8 mouse cellular contexts compared by ENCODE assay signal in genomic region chr8:121650389-121651307, GRCm38 (mm10). TPM values are rescaled to one million over a fixed set of nuclear protein-coding genes. Genes with fewer than 3 reads are reported as not detected.
A peak's percentile ranks its signal among the peaks of the same experiment; 100 is the strongest.
DNase-seq lines count a peak whose midpoint lies in the region; ATAC-seq lines count a peak whose summit lies in the region.

No protein-coding gene starts in this region.

- H3K9me3 ChIP-seq in heart, embryonic 11.5 days (replicated peaks; ENCODE audit: control insufficient read depth, low read length), result no peaks in the 10 kb centered on the region
- H3K9me3 ChIP-seq in hindbrain, embryonic 10.5 days, result no peaks in the 10 kb centered on the region
- no peaks in the 10 kb centered on the region for H3K9me3 ChIP-seq in liver, embryonic 13.5 days (replicated peaks)

- peaks cover 37% of the 10 kb centered on the region for H3K4me1 ChIP-seq in heart, embryonic 11.5 days (ENCODE audit: control insufficient read depth, insufficient read depth, low read length)
- peaks cover 75% of the 10 kb centered on the region for H3K4me1 ChIP-seq in hindbrain, embryonic 10.5 days (replicated peaks)
- H3K4me1 ChIP-seq in liver, embryonic 13.5 days (replicated peaks), result peaks cover 37% of the 10 kb centered on the region

- H3K4me3 ChIP-seq in heart, embryonic 11.5 days (ENCODE audit: low read depth, low read length), result peak overlapping the region; percentile 73
- H3K4me3 ChIP-seq in hindbrain, embryonic 10.5 days, result peak overlapping the region; percentile 89
- peak overlapping the region; percentile 56 for H3K4me3 ChIP-seq in liver, embryonic 13.5 days (replicated peaks)

- 68% methylated on average over 20 of the region's 20 CpGs for WGBS in heart, embryonic 11.5 days (ENCODE audit: insufficient replicate concordance)
- WGBS in hindbrain, embryonic 10.5 days, result 75% methylated on average over 20 of the region's 20 CpGs
- 31% methylated on average over 20 of the region's 20 CpGs for WGBS in liver, embryonic 13.5 days (ENCODE audit: insufficient replicate concordance)

- peak overlapping the region; percentile 79 for H3K9ac ChIP-seq in heart, embryonic 11.5 days (ENCODE audit: low read depth, low read length)
- H3K9ac ChIP-seq in liver, embryonic 13.5 days, result no peak overlapping the region

- H3K27me3 ChIP-seq in heart, embryonic 11.5 days (ENCODE audit: control insufficient read depth, insufficient read depth, low read length), result no peaks in the 10 kb centered on the region
- peaks cover 6% of the 10 kb centered on the region; the same call in 1 of the 2 replicates for H3K27me3 ChIP-seq in hindbrain, embryonic 10.5 days (ENCODE audit: insufficient read depth, poor library complexity, severe bottlenecking)
- H3K27me3 ChIP-seq in liver, embryonic 13.5 days, result peaks cover 74% of the 10 kb centered on the region

- intact Hi-C loops in left cerebral cortex, postnatal 25 days (cut with DNase I), result loop anchor here (2.0 kb wide), 1 partner anchor 48 kb away; no protein-coding TSS in a partner anchor

- H3K27ac ChIP-seq in heart, embryonic 11.5 days (ENCODE audit: low read depth, low read length), result no peak overlapping the region
- H3K27ac ChIP-seq in hindbrain, embryonic 10.5 days, result peak overlapping the region; percentile 86
- no peak overlapping the region for H3K27ac ChIP-seq in liver, embryonic 13.5 days

- ATAC-seq in heart, embryonic 11.5 days (replicated peaks; ENCODE audit: insufficient number of reproducible peaks, low FRiP score, low TSS enrichment), result no peak
- ATAC-seq in liver, embryonic 13.5 days (ENCODE audit: low read depth), result no peak

- no peak for DNase-seq in heart, postnatal 4 days
- peak; percentile 46 for DNase-seq in adrenal gland, adult 8-10 months
- no peak for DNase-seq in hindbrain, embryonic 10.5 days (ENCODE audit: low spot score)
- DNase-seq in liver, embryonic 13.5 days, result no peak
- no peak for DNase-seq in adipocyte (ENCODE audit: low spot score)
- no peak for DNase-seq in left cerebral cortex, postnatal 25 days (ENCODE audit: low spot score in 2 of 2)
- DNase-seq in ovary, postnatal 36 days (ENCODE audit: low spot score), result no peak

- H3K4me2 ChIP-seq in heart, embryonic 11.5 days, result peak overlapping the region; percentile 94
- peak overlapping the region; percentile 67 for H3K4me2 ChIP-seq in liver, embryonic 13.5 days

- no peaks in the 10 kb centered on the region for H3K36me3 ChIP-seq in heart, embryonic 11.5 days (ENCODE audit: control insufficient read depth, insufficient read depth, low read length)
- peaks cover 18% of the 10 kb centered on the region for H3K36me3 ChIP-seq in hindbrain, embryonic 10.5 days
- H3K36me3 ChIP-seq in liver, embryonic 13.5 days, result no peaks in the 10 kb centered on the region

RNA-seq across cellular contexts. Expression of gene Zcchc14, which starts 2.1 kb away (rescaled TPM):
- 11.4 and 14.2 TPM in 2 replicates for polyA plus RNA-seq in heart, embryonic 11.5 days (2014; fragmentation: Nextera tagmentation; extraction: Ambion mirVana)
- total RNA-seq in heart, postnatal 4 days (2021), result 10 to 100 TPM; 41.0 to 42.9 TPM
- 10 to 100 TPM; 38.8 to 62.5 (median 51.0) TPM for total RNA-seq in adrenal gland, adult 8-10 months (2022)
- 14.6 and 17.3 TPM in 2 replicates for polyA plus RNA-seq in hindbrain, embryonic 10.5 days (2016; fragmentation: Nextera tagmentation; extraction: Ambion mirVana)
- 1.6 and 1.7 TPM in 2 replicates for polyA plus RNA-seq in liver, embryonic 13.5 days (2015; fragmentation: Nextera tagmentation; extraction: Ambion mirVana)
- total RNA-seq in left cerebral cortex, postnatal 25 days (2021), result 10 to 100 TPM; 63.2 to 71.9 TPM
